Mouse (Mus musculus) CH12.LX (cell line): ENCODE results near the gene Terb1.

Experiments used
- CHD1 ChIP-seq: IDR thresholded peaks from 2 replicates; pipeline ENCODE4 v1.6.1; 2012; ENCODE audit warnings: low read depth, low read length, improper control_type of control experiment, inconsistent platforms
- CTCF ChIP-seq, 2 experiments: IDR thresholded peaks in 1 of 2; conservative IDR thresholded peaks in 1 of 2; 2 replicates each; pipeline ENCODE4 v1.5.1; 2011 to 2012; ENCODE audit warnings: low read depth in 2 of 2, low read length in 2 of 2, improper control_type of control experiment in 1 of 2, inconsistent platforms in 1 of 2, mild to moderate bottlenecking in 1 of 2, moderate library complexity in 1 of 2
- EP300 ChIP-seq: IDR thresholded peaks from 2 replicates; pipeline ENCODE4 v1.6.1; 2011; ENCODE audit warnings: low read length, improper control_type of control experiment
- MAX ChIP-seq: IDR thresholded peaks from 2 replicates; pipeline ENCODE4 v1.6.1; 2011; ENCODE audit warnings: low read length, improper control_type of control experiment
- NRF1 ChIP-seq: IDR thresholded peaks from 2 replicates; pipeline ENCODE4 v1.6.1; 2014; ENCODE audit warnings: low read depth, mild to moderate bottlenecking, inconsistent platforms, low read length, improper control_type of control experiment, moderate library complexity
- POLR2A ChIP-seq: IDR thresholded peaks from 2 replicates; pipeline ENCODE4 v1.6.1; 2011; ENCODE audit warnings: low read depth, mild to moderate bottlenecking, improper control_type of control experiment, low read length
- POLR2AphosphoS2 ChIP-seq: IDR thresholded peaks from 2 replicates; pipeline ENCODE4 v1.6.1; 2011; ENCODE audit warnings: low read depth, low read length, improper control_type of control experiment
- SIN3A ChIP-seq: IDR thresholded peaks from 2 replicates; pipeline ENCODE4 v1.6.1; 2012; ENCODE audit warnings: low read length, improper control_type of control experiment, inconsistent platforms
- ZC3H11A ChIP-seq: IDR thresholded peaks from 2 replicates; pipeline ENCODE4 v1.6.1; 2012; ENCODE audit warnings: low read depth, mild to moderate bottlenecking, inconsistent platforms, low read length, improper control_type of control experiment

- TF ChIP-seq NRF1 (no peak), SIN3A (no peak), POLR2A (no peak), CTCF (conservative IDR thresholded peaks at IDR 0.05 in 1 of 2, IDR thresholded peaks at IDR 0.05 in 1 of 2; ENCODE audit: low read depth in 2 of 2, low read length in 2 of 2) (no peak), EP300 (no peak), MAX (no peak), POLR2AphosphoS2 (no peak), CHD1 (no peak), ZC3H11A (no peak)
Observed at GRCm38 (mm10) chr8:104439461-104439860, 70.2 kb downstream of the Terb1 start.
